Mouse (Mus musculus) embryonic facial prominence, embryonic 10.5 days (tissue): Measurements from ENCODE around the gene Plcb4. TPM values are rescaled to one million over a fixed set of nuclear protein-coding genes. Genes with fewer than 3 reads are reported as not detected.

Experiments
- DNase-seq: peaks from one replicate; pipeline ENCODE4 v3.0.0-alpha.2; 2017; ENCODE audit warnings: low spot score
- H3K27ac ChIP-seq: fragments of 300-500 bp; sonication (generic); replicated peaks from 2 replicates; pipeline ENCODE4 v1.5.1; 2016; ENCODE audit warnings: mild to moderate bottlenecking
- H3K27me3 ChIP-seq: fragments of 300-500 bp; sonication (generic); replicated peaks from 2 replicates; pipeline ENCODE4 v1.6.1; 2016; ENCODE audit warnings: low read depth, mild to moderate bottlenecking; ENCODE audit not compliant: poor library complexity, severe bottlenecking
- H3K36me3 ChIP-seq: fragments of 300-500 bp; sonication (generic); replicated peaks from 2 replicates; pipeline ENCODE4 v1.6.1; 2016; ENCODE audit warnings: mild to moderate bottlenecking, moderate library complexity
- H3K4me1 ChIP-seq: fragments of 300-500 bp; sonication (generic); 2 replicates; pipeline ENCODE4 v1.6.1; 2016
- H3K4me3 ChIP-seq: fragments of 300-500 bp; sonication (generic); 2 replicates; pipeline ENCODE4 v1.5.1; 2016; ENCODE audit warnings: mild to moderate bottlenecking, moderate library complexity
- H3K9me3 ChIP-seq: fragments of 300-500 bp; sonication (generic); 2 replicates; pipeline ENCODE4 v1.6.1; 2016; ENCODE audit warnings: mild to moderate bottlenecking
- WGBS: fragments of 180-500 bp; shearing (Covaris S2); methylation state at CpG from one replicate; pipeline ENCODE4 v1.1.7; 2016; 5-methylcytosine and 5-hydroxymethylcytosine counted together
- polyA plus RNA-seq: library from polyadenylated mRNA; unstranded; fragments of >200 nt; fragmentation: Nextera tagmentation; extraction: Ambion mirVana; gene quantifications from 2 replicates; pipeline ENCODE4 v1.2.1, GENCODE M21; 2016

The Plcb4 gene
- polyA plus RNA-seq, 1 experiment from 2014 or later, result 16.1 TPM

DNA sequence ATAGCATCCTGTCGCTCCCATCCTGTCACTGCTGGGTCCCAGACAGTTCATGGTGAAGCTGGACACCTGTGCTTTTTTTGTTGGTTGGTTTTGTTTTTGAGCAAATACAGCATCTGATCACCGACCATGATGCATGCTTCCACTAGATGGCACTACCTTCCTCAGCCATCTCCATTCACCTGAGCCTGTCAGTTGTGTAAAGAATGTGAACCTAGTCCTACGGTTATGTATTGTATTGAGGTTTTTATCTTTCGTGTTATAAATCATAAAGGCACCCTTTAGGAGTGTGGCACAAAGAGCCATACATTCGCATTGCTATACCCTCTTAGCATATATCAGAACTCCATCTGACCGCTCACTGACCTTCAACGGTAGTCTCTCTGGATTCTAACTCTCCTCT, 343.3 kb downstream of the Plcb4 start:
- Histone ChIP-seq H3K4me1 (peaks cover 5% of the 10 kb centered on the region; the same call in 1 of the 2 replicates), H3K27me3 (no peaks in the 10 kb centered on the region), H3K9me3 (no peaks in the 10 kb centered on the region), H3K27ac (no peak overlapping the region), H3K36me3 (no peaks in the 10 kb centered on the region), H3K4me3 (no peak overlapping the region)
- 57% methylated on average over 7 of the region's 7 CpGs for WGBS
- DNase-seq, result no peak

DNA sequence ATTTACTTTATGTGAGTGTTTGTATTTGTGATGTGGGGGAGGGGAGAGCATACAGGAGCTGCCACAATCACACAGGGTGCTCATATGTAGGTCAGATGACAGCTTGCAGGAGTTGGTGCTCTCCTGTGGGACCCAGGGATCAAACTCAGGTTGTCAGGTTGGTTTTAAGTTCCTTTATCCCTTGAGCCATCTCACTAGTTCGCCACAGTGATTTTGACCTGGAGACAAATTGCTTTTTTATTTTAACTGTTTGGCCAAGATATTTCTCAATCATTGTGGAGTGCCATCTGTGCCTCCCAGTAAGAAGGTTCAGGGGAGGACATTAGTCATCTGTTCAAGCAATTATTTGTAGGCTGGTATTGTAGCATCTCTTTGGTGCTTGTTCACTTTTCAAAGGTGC, 345.0 kb downstream of the Plcb4 start:
- Histone ChIP-seq H3K36me3 (0 out of 2 replicates have a peak, but pooled peaks cover 3% of the 10 kb centered on the region), H3K27me3 (no peaks in the 10 kb centered on the region), H3K4me1 (peaks cover 5% of the 10 kb centered on the region; the same call in 1 of the 2 replicates), H3K9me3 (no peaks in the 10 kb centered on the region), H3K27ac (no peak overlapping the region), H3K4me3 (no peak overlapping the region)
- 84% methylated on average over 1 of the region's 1 CpGs for WGBS
- DNase-seq, result no peak

GRCm38 (mm10) chr2:136006280-136006679, 347.5 kb downstream of the Plcb4 start:
- Histone ChIP-seq H3K9me3 (no peaks in the 10 kb centered on the region), H3K4me1 (no peaks in the 10 kb centered on the region), H3K27me3 (no peaks in the 10 kb centered on the region), H3K36me3 (0 out of 2 replicates have a peak, but pooled peaks cover 3% of the 10 kb centered on the region), H3K27ac (no peak overlapping the region), H3K4me3 (no peak overlapping the region)
- 90% methylated on average over 5 of the region's 5 CpGs for WGBS
- no peak for DNase-seq

- H3K27me3 ChIP-seq, result no peaks in the 10 kb centered on the region
- no peak overlapping the region for H3K4me3 ChIP-seq
- H3K36me3 ChIP-seq, result 0 out of 2 replicates have a peak, but pooled peaks cover 3% of the 10 kb centered on the region
- WGBS, result 93% methylated on average over 9 of the region's 9 CpGs
- no peak overlapping the region for H3K27ac ChIP-seq
- no peaks in the 10 kb centered on the region for H3K9me3 ChIP-seq
- H3K4me1 ChIP-seq, result no peaks in the 10 kb centered on the region
- DNase-seq, result no peak
Observed at GRCm38 (mm10) chr2:136012759-136013158, 353.9 kb downstream of the Plcb4 start.

DNA sequence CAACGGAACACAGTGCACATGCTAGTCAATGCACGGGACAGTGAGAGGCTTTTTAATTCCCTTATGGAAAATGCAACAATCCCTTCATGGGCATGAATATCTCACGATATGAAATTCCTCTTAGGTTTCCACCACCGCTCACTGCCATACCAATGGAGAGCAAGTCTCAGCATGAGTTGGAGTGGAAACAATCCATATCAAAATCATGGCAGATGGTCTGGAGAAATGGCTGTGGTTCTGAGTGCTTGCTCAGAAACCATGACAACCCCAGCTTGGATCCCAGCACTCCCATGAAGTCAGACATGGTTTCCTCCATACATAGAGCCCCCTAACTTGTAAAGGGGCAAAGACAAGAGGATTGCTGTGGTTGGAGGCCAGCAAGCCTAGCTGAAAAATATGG, 389.7 kb downstream of the Plcb4 start:
- H3K4me3 ChIP-seq, result no peak overlapping the region
- 91% methylated on average over 4 of the region's 4 CpGs for WGBS
- H3K9me3 ChIP-seq, result no peaks in the 10 kb centered on the region
- H3K27ac ChIP-seq, result no peak overlapping the region
- H3K4me1 ChIP-seq, result peaks cover 18% of the 10 kb centered on the region
- H3K27me3 ChIP-seq, result peaks cover 34% of the 10 kb centered on the region
- no peaks in the 10 kb centered on the region for H3K36me3 ChIP-seq
- DNase-seq, result no peak

GRCm38 (mm10) chr2:136050793-136051615, 392.2 kb downstream of the Plcb4 start:
- H3K27ac ChIP-seq, result 0 out of 2 replicates have a peak overlapping the region, but pooled peaks have one; percentile 1
- 13% methylated on average over 27 of the region's 27 CpGs for WGBS
- DNase-seq, result peak; percentile 44

GRCm38 (mm10) chr2:136051688-136052289, 393.0 kb downstream of the Plcb4 start, which contains the start of gene Lamp5:
TSS of gene Lamp5 (plus strand) at chr2:136052239.
- peaks cover 39% of the 10 kb centered on the region for H3K27me3 ChIP-seq
- 1% methylated on average over 8 of the region's 8 CpGs for WGBS

More at GRCm38 (mm10) chr2:136050793-136051615, 392.2 kb downstream of the Plcb4 start:
- peaks cover 38% of the 10 kb centered on the region for H3K27me3 ChIP-seq
- H3K4me1 ChIP-seq, result peaks cover 18% of the 10 kb centered on the region
- no peaks in the 10 kb centered on the region for H3K9me3 ChIP-seq
- H3K4me3 ChIP-seq, result peak overlapping the region; percentile 51
- no peaks in the 10 kb centered on the region for H3K36me3 ChIP-seq

GRCm38 (mm10) chr2:136057861-136058331, 399.1 kb downstream of the Plcb4 start:
- DNase-seq, result peak; percentile 56
- Histone ChIP-seq H3K9me3 (no peaks in the 10 kb centered on the region), H3K27ac (no peak overlapping the region), H3K27me3 (peaks cover 53% of the 10 kb centered on the region), H3K36me3 (no peaks in the 10 kb centered on the region), H3K4me3 (peak overlapping the region; percentile 59), H3K4me1 (peaks cover 28% of the 10 kb centered on the region)
- WGBS, result 5% methylated on average over 19 of the region's 19 CpGs

More at GRCm38 (mm10) chr2:136051688-136052289, 393.0 kb downstream of the Plcb4 start, which contains the start of gene Lamp5:
- peaks cover 18% of the 10 kb centered on the region for H3K4me1 ChIP-seq
- H3K4me3 ChIP-seq, result peak within 1 kb of the TSS; percentile 51
- no peaks in the 10 kb centered on the region for H3K36me3 ChIP-seq
- peak; percentile 56 for DNase-seq
- no peaks in the 10 kb centered on the region for H3K9me3 ChIP-seq
- 0 out of 2 replicates have a peak within 1 kb of the TSS, but pooled peaks have one; percentile 10 for H3K27ac ChIP-seq

GRCm38 (mm10) chr2:136058398-136058797, 399.6 kb downstream of the Plcb4 start:
- Histone ChIP-seq H3K27ac (no peak overlapping the region), H3K9me3 (no peaks in the 10 kb centered on the region), H3K27me3 (peaks cover 53% of the 10 kb centered on the region), H3K4me3 (peak overlapping the region; percentile 59), H3K36me3 (no peaks in the 10 kb centered on the region), H3K4me1 (peaks cover 28% of the 10 kb centered on the region)
- DNase-seq, result peak; percentile 22
- 4% methylated on average over 7 of the region's 7 CpGs for WGBS

DNA sequence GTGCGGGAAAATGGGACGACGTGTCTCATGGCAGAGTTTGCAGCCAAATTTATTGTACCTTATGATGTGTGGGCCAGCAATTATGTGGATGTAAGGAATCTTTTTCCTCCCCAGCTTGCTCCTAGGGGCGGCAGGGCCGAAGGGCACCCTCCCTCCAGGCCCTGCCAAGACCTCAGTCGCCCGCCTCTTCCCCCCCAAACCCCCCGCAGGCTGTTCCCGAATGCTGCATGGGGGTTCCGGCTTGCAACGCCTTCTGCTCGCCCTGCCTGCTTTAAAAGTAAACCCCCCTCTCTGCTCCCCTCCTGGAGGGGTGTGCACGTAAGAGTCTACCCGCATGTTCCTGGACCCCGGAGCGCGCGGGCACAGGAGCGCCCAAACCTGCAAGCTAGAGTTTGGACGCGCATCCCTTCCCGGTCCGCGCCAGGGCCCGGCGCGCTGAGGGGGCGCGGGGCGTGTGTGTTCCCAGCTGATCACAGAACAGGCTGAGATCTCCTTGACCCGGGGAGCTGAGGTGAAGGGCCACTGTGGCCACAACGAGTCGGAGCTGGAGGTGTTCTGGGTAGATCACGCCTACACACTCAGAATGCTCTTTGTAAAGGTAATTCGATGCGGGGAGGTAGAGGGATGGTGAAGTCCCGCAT, 400.3 kb downstream of the Plcb4 start:
- Histone ChIP-seq H3K4me1 (peaks cover 28% of the 10 kb centered on the region), H3K9me3 (no peaks in the 10 kb centered on the region), H3K36me3 (no peaks in the 10 kb centered on the region), H3K27me3 (peaks cover 53% of the 10 kb centered on the region), H3K27ac (peak overlapping the region; percentile 66; the same call in 1 of the 2 replicates), H3K4me3 (peak overlapping the region; percentile 59)
- 2% methylated on average over 37 of the region's 37 CpGs for WGBS
- peak; percentile 56 for DNase-seq
